In genomic region chr3:122422276-122422675, GRCm38 (mm10) we compare ENCODE assay signal across 12 mouse cellular contexts.
DNase-seq lines count a peak whose midpoint lies in the region; TF ChIP-seq lines count a peak whose summit lies in the region.
"Had no signal": no experiment of that assay in that cellular context is flagged by ENCODE, and none has a peak within 500 bp of the region (broad histone marks: within the 10 kb centered on the region; RNA-seq: fewer than 3 reads in every experiment).

No protein-coding gene starts in this region.

- peaks cover 18% of the 10 kb centered on the region; the same call in 1 of the 2 replicates for H3K79me2 ChIP-seq in liver, adult 2 months (ENCODE audit: control insufficient read depth, insufficient read depth, low read length)

- no peaks in the 10 kb centered on the region for H3K27me3 ChIP-seq in liver, adult 2 months (ENCODE audit: control insufficient read depth, insufficient read depth, low read length)

- 51% methylated on average over 7 of the region's 7 CpGs for WGBS in liver, adult 2 months

- peaks cover 4% of the 10 kb centered on the region; the same call in 1 of the 2 replicates for H3K36me3 ChIP-seq in liver, adult 2 months (ENCODE audit: control insufficient read depth, insufficient read depth, low read length)
- H3K36me3 ChIP-seq: hindbrain, embryonic 15.5 days had no signal

- TF ChIP-seq CTCF in liver, adult 2 months (IDR thresholded peaks at IDR 0.05; ENCODE audit: low read depth, low read length) = no peak

- H3K27ac ChIP-seq in liver, adult 2 months (replicated peaks; ENCODE audit: insufficient read depth, low read depth, low read length) = peak overlapping the region; percentile 72
- H3K27ac ChIP-seq: gastrocnemius, adult 2 months; hindbrain, embryonic 15.5 days had no signal

- no peak overlapping the region for H3K9ac ChIP-seq in liver, adult 2 months (ENCODE audit: low read depth, low read length)
- H3K9ac ChIP-seq: hindbrain, embryonic 15.5 days had no signal

- peak; percentile 80 to 89 for DNase-seq in adrenal gland, adult (ENCODE audit: inconsistent age in 2 of 2, low spot score in 1 of 2)
- no peak for DNase-seq in adrenal gland, postnatal 4 days (ENCODE audit: low spot score in 2 of 2)
- DNase-seq in liver, adult 2 months (ENCODE audit: extremely low read depth, low read depth, low spot score) = no peak
- DNase-seq in liver = no peak
- peak; percentile 18 for DNase-seq in ovary, postnatal 36 days (ENCODE audit: low spot score)
- DNase-seq in ovary, postnatal 14 days (ENCODE audit: low spot score) = no peak
- DNase-seq in right cerebral cortex, postnatal 14 days = no peak
- no peak for DNase-seq in B cell, adult 2 months
- DNase-seq: gastrocnemius, adult 2 months; kidney, postnatal 10 days; right cerebral cortex, postnatal 4 days had no signal

- TF ChIP-seq POLR2A in liver, adult 2 months (IDR thresholded peaks at IDR 0.05; ENCODE audit: extremely low read depth, insufficient read depth, low read length) = no peak

- H3K4me1 ChIP-seq in liver, adult 2 months (ENCODE audit: control insufficient read depth, insufficient read depth, low read length) = peaks cover 27% of the 10 kb centered on the region

- H3K4me3 ChIP-seq in liver, adult 2 months (ENCODE audit: insufficient read depth, low read depth, low read length) = no peak overlapping the region
- H3K4me3 ChIP-seq: gastrocnemius, adult 2 months; hindbrain, embryonic 15.5 days had no signal

Comparison
In these comparisons a context has a peak if more than half of its experiments do, and no peak if none do; other contexts are left out.
1. DNase-seq: peak in adrenal gland, adult (2 of 2) and ovary, postnatal 36 days (single experiment); none in adrenal gland, postnatal 4 days (0 of 2), liver, adult 2 months (single experiment), liver (single experiment), ovary, postnatal 14 days (single experiment), right cerebral cortex, postnatal 14 days (single experiment) and B cell, adult 2 months (0 of 2).